Mouse (Mus musculus): ENCODE results near the gene Mrtfa.

Mrtfa gene

GRCm38 (mm10) chr15:81023842-81024241 lies 166.7 kb downstream of the Mrtfa start:
- DNase-seq = no peak

GRCm38 (mm10) chr15:81022437-81022836 lies 168.1 kb downstream of the Mrtfa start:
- DNase-seq = no peak

GRCm38 (mm10) chr15:81021377-81021776 lies 169.2 kb downstream of the Mrtfa start:
- no peak for DNase-seq

GRCm38 (mm10) chr15:81017308-81017707 lies 173.2 kb downstream of the Mrtfa start:
- DNase-seq = no peak

- no peak for DNase-seq
These were observed 174.1 kb downstream of the Mrtfa start for GRCm38 (mm10) chr15:81016488-81016887.

- DNase-seq = no peak
These were observed 175.4 kb downstream of the Mrtfa start for GRCm38 (mm10) chr15:81015068-81015744.

- DNase-seq = peak; percentile 5
These were observed 177.4 kb downstream of the Mrtfa start for GRCm38 (mm10) chr15:81013186-81013585.

GRCm38 (mm10) chr15:81012359-81012758 lies 178.2 kb downstream of the Mrtfa start:
- peak; percentile 4 for DNase-seq

GRCm38 (mm10) chr15:81011523-81011922 lies 179.0 kb downstream of the Mrtfa start:
- DNase-seq = peak; percentile 8

GRCm38 (mm10) chr15:81010114-81010513 lies 180.4 kb downstream of the Mrtfa start:
- DNase-seq = no peak

GRCm38 (mm10) chr15:81008689-81009123 lies 181.9 kb downstream of the Mrtfa start:
- peak; percentile 59 for DNase-seq

- no peak for DNase-seq
These were observed 182.7 kb downstream of the Mrtfa start for GRCm38 (mm10) chr15:81007905-81008304.

GRCm38 (mm10) chr15:81007339-81007738 lies 183.2 kb downstream of the Mrtfa start:
- no peak for DNase-seq

GRCm38 (mm10) chr15:81006127-81006735 lies 184.3 kb downstream of the Mrtfa start:
- DNase-seq = no peak

GRCm38 (mm10) chr15:81000419-81001138 lies 190.0 kb downstream of the Mrtfa start:
- no peak for DNase-seq

- no peak for DNase-seq
These were observed 193.5 kb downstream of the Mrtfa start for GRCm38 (mm10) chr15:80997077-80997476.

GRCm38 (mm10) chr15:80996090-80996835 lies 194.3 kb downstream of the Mrtfa start:
- no peak for DNase-seq

- DNase-seq = no peak
These were observed 195.6 kb downstream of the Mrtfa start for GRCm38 (mm10) chr15:80994959-80995358.

GRCm38 (mm10) chr15:80989712-80990111 lies 200.8 kb downstream of the Mrtfa start:
- no peak for DNase-seq

- no peak for DNase-seq
These were observed 202.2 kb downstream of the Mrtfa start for GRCm38 (mm10) chr15:80988331-80988730.

GRCm38 (mm10) chr15:80983264-80983663 lies 207.3 kb downstream of the Mrtfa start:
- no peak for DNase-seq

- no peak for DNase-seq
These were observed 209.4 kb downstream of the Mrtfa start for GRCm38 (mm10) chr15:80981176-80981575.

GRCm38 (mm10) chr15:80979611-80980010 lies 210.9 kb downstream of the Mrtfa start:
- DNase-seq = no peak

Measured in thymus, postnatal 4 days (tissue).